Mouse (Mus musculus) MEL-GATA-1-ER (cell line): ENCODE results near the gene 2310034G01Rik.

Source experiments
- DNase-seq: peaks from one replicate; pipeline ENCODE4 v3.0.0-alpha.2; 2012; ENCODE audit warnings: low read depth; ENCODE audit errors: extremely low read depth

The 2310034G01Rik gene

GRCm38 (mm10) chr19:46358381-46358780, 8.3 kb upstream of the 2310034G01Rik start:
- no peak for DNase-seq

- DNase-seq = peak; percentile 70
Observed at GRCm38 (mm10) chr19:46357344-46358280, 7.5 kb upstream of the 2310034G01Rik start.

GRCm38 (mm10) chr19:46356701-46357138, 6.6 kb upstream of the 2310034G01Rik start:
- peak; percentile 92 for DNase-seq

GRCm38 (mm10) chr19:46349550-46349949, 552 bp downstream of the 2310034G01Rik start:
- no peak for DNase-seq

GRCm38 (mm10) chr19:46348761-46349458, 1.2 kb downstream of the 2310034G01Rik start:
- DNase-seq = peak; percentile 57

GRCm38 (mm10) chr19:46347936-46348668, 2.0 kb downstream of the 2310034G01Rik start:
- peak; percentile 65 for DNase-seq

- DNase-seq = no peak
Observed at GRCm38 (mm10) chr19:46347146-46347545, 3.0 kb downstream of the 2310034G01Rik start.

GRCm38 (mm10) chr19:46344710-46345419, 5.2 kb downstream of the 2310034G01Rik start:
- peak; percentile 44 for DNase-seq

- peak; percentile 92 for DNase-seq
Observed at GRCm38 (mm10) chr19:46339287-46339971, 10.7 kb downstream of the 2310034G01Rik start.

- DNase-seq = no peak
Observed at GRCm38 (mm10) chr19:46338942-46339286, 11.2 kb downstream of the 2310034G01Rik start.

GRCm38 (mm10) chr19:46338331-46338936, 11.7 kb downstream of the 2310034G01Rik start, which contains the start of gene Cuedc2:
Gene Cuedc2 (minus strand): TSS chr19:46338702.
- peak; percentile 98 for DNase-seq

GRCm38 (mm10) chr19:46337719-46338330, 12.3 kb downstream of the 2310034G01Rik start:
- no peak for DNase-seq

GRCm38 (mm10) chr19:46333906-46334305, 16.2 kb downstream of the 2310034G01Rik start:
- no peak for DNase-seq

GRCm38 (mm10) chr19:46332721-46333339, 17.3 kb downstream of the 2310034G01Rik start:
- no peak for DNase-seq

GRCm38 (mm10) chr19:46331936-46332335, 18.2 kb downstream of the 2310034G01Rik start:
- DNase-seq = no peak

- no peak for DNase-seq
Observed at GRCm38 (mm10) chr19:46331326-46331725, 18.8 kb downstream of the 2310034G01Rik start.

- DNase-seq = no peak
Observed at GRCm38 (mm10) chr19:46330696-46331095, 19.4 kb downstream of the 2310034G01Rik start.

GRCm38 (mm10) chr19:46329951-46330350, 20.2 kb downstream of the 2310034G01Rik start:
- no peak for DNase-seq
